Mouse (Mus musculus) midbrain, embryonic 10.5 days (tissue): ENCODE results near the gene 2510009E07Rik. TPM values are rescaled to one million over a fixed set of nuclear protein-coding genes. Genes with fewer than 3 reads are reported as not detected.

Experiments used
- polyA plus RNA-seq: library from polyadenylated mRNA; unstranded; fragments of >200 nt; fragmentation: Nextera tagmentation; extraction: Ambion mirVana; gene quantifications from 2 replicates; pipeline ENCODE4 v1.2.1, GENCODE M21; 2016

The 2510009E07Rik gene
- polyA plus RNA-seq, 1 experiment from 2014 or later = 81.7 TPM

Other genes starting within 250 kb of the 2510009E07Rik start
- 2.4 and 2.5 TPM in 2 replicates for gene Ehhadh, start 93.1 kb upstream of the 2510009E07Rik start, polyA plus RNA-seq
- gene Map3k13, start 99.7 kb upstream of the 2510009E07Rik start, polyA plus RNA-seq = 2.1 and 4.2 TPM in 2 replicates